Mouse (Mus musculus) heart, adult 2 months (tissue): Measurements from ENCODE around the gene Gsg1l. TPM values are rescaled to one million over a fixed set of nuclear protein-coding genes. Genes with fewer than 3 reads are reported as not detected.
A peak's percentile ranks its signal among the peaks of the same experiment; 100 is the strongest.

ENCODE experiments used
- DNase-seq, 2 experiments: peaks; one replicate each; pipeline ENCODE4 v3.0.0; 2021
- H3K27ac ChIP-seq: fragments of 200-600 bp; 2 replicates; pipeline ENCODE4 v1.8.1; 2022
- H3K27me3 ChIP-seq: fragments of 200-500 bp; 2 replicates; pipeline ENCODE4 v1.6.1; 2012; ENCODE audit warnings: mild to moderate bottlenecking, low read length, inconsistent platforms, mixed read lengths; ENCODE audit not compliant: control insufficient read depth, insufficient read depth
- H3K36me3 ChIP-seq: fragments of 200-500 bp; 2 replicates; pipeline ENCODE4 v1.6.1; 2012; ENCODE audit warnings: low read length, inconsistent platforms; ENCODE audit not compliant: control insufficient read depth, insufficient read depth
- H3K4me1 ChIP-seq: fragments of 200-500 bp; 2 replicates; pipeline ENCODE4 v1.6.1; 2011; ENCODE audit warnings: low read length; ENCODE audit not compliant: control insufficient read depth, insufficient read depth
- H3K4me3 ChIP-seq: fragments of 200-600 bp; 2 replicates; pipeline ENCODE4 v1.8.1; 2022
- H3K79me2 ChIP-seq: fragments of 200-500 bp; replicated peaks from 2 replicates; pipeline ENCODE4 v1.6.1; 2012; ENCODE audit warnings: mild to moderate bottlenecking, inconsistent platforms, low read length, moderate library complexity, mixed read lengths; ENCODE audit not compliant: control insufficient read depth, insufficient read depth
- H3K9ac ChIP-seq: fragments of 200-500 bp; 2 replicates; pipeline ENCODE4 v1.6.1; 2012; ENCODE audit warnings: low read depth, mild to moderate bottlenecking, control low read depth, inconsistent platforms, low read length, mixed read lengths
- CTCF ChIP-seq: fragments of 200-600 bp; IDR thresholded peaks from 2 replicates; pipeline ENCODE4 v1.8.1; 2022; ENCODE audit warnings: antibody characterized with exemption, mild to moderate bottlenecking, moderate library complexity
- EP300 ChIP-seq: fragments of 200-500 bp; IDR thresholded peaks from 2 replicates; pipeline ENCODE4 v1.6.1; 2011; ENCODE audit warnings: low read depth, low read length, control low read depth; ENCODE audit not compliant: insufficient read depth
- POLR2A ChIP-seq: fragments of 200-500 bp; IDR thresholded peaks from 2 replicates; pipeline ENCODE4 v1.6.1; 2011; ENCODE audit warnings: mild to moderate bottlenecking, low read depth, low read length, control low read depth; ENCODE audit not compliant: insufficient read depth
- WGBS: fragments of 180-500 bp; shearing (Covaris S2); methylation state at CpG from one replicate; pipeline ENCODE4 v1.1.7; 2018; 5-methylcytosine and 5-hydroxymethylcytosine counted together
- intact Hi-C: fragments of 180-260 bp; cut with DNase I; formaldehyde crosslinking; loops from one replicate; pipeline ENCODE4 v1.15.1; 2025
- polyA plus RNA-seq: library from polyadenylated mRNA; depleted of rRNA; stranded (reverse); fragments of >200 nt; gene quantifications from 2 replicates; pipeline ENCODE4 v1.2.3, GENCODE M21; 2012
- total RNA-seq, 2 experiments: library from RNA; stranded (reverse); gene quantifications; 2 replicates each; pipeline ENCODE4 v1.2.3; 2021

The Gsg1l gene
- total and polyA plus RNA-seq, 3 experiments = 10.5 to 12.6 (median 11.3) TPM

- Histone ChIP-seq H3K79me2 (no peaks in the 10 kb centered on the region), H3K27me3 (no peaks in the 10 kb centered on the region), H3K4me1 (peaks cover 3% of the 10 kb centered on the region; the same call in 1 of the 2 replicates), H3K27ac (no peak overlapping the region), H3K4me3 (no peak overlapping the region), H3K36me3 (no peaks in the 10 kb centered on the region), H3K9ac (no peak overlapping the region)
- TF ChIP-seq CTCF (no peak), EP300 (no peak), POLR2A (no peak)
- 44% methylated on average over 12 of the region's 12 CpGs for WGBS
- DNase-seq = no peak
- intact Hi-C loops = no loop called here
Measured at GRCm38 (mm10) chr7:125983902-125984841, 98.0 kb downstream of the Gsg1l start.

DNA sequence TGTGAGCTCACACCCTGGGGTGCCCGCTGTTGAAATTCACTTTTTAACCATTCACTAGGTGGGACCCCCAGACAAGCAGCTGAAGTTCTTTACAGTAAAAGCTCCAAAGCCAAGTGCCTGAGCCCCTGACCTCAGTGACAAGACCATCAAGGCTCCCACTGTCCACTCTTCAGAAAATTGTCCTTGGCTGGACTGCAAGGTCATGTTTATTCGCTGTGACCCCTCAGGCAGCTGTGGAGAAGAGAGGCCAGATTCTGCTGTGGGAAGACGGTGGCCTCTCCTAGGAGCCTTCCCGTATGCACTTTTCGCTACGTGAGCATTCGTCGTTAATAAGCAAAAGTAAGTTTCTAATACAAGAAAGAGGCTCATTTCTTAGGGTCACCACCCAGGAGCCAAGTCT lies 102.6 kb downstream of the Gsg1l start:
- Histone ChIP-seq H3K27me3 (no peaks in the 10 kb centered on the region), H3K36me3 (no peaks in the 10 kb centered on the region), H3K4me3 (no peak overlapping the region), H3K9ac (no peak overlapping the region), H3K4me1 (no peaks in the 10 kb centered on the region), H3K79me2 (no peaks in the 10 kb centered on the region), H3K27ac (no peak overlapping the region)
- TF ChIP-seq EP300 = no peak
- no peak for TF ChIP-seq POLR2A
- TF ChIP-seq CTCF = no peak
- no peak for DNase-seq
- intact Hi-C loops = no loop called here
- WGBS = 83% methylated on average over 8 of the region's 8 CpGs

GRCm38 (mm10) chr7:125976695-125977094 lies 105.5 kb downstream of the Gsg1l start:
- H3K36me3 ChIP-seq = no peaks in the 10 kb centered on the region
- WGBS = 88% methylated on average over 9 of the region's 9 CpGs
- H3K4me1 ChIP-seq = peaks cover 6% of the 10 kb centered on the region; the same call in 1 of the 2 replicates
- DNase-seq = no peak
- H3K27me3 ChIP-seq = no peaks in the 10 kb centered on the region
- no peak overlapping the region for H3K27ac ChIP-seq
- H3K79me2 ChIP-seq = no peaks in the 10 kb centered on the region
- H3K9ac ChIP-seq = no peak overlapping the region
- no peak overlapping the region for H3K4me3 ChIP-seq
- TF ChIP-seq CTCF = no peak
- TF ChIP-seq EP300 = no peak
- no peak for TF ChIP-seq POLR2A
- intact Hi-C loops = no loop called here

- H3K9ac ChIP-seq = no peak overlapping the region
- no peaks in the 10 kb centered on the region for H3K36me3 ChIP-seq
- H3K27me3 ChIP-seq = no peaks in the 10 kb centered on the region
- no peak for DNase-seq
- H3K4me3 ChIP-seq = no peak overlapping the region
- 80% methylated on average over 6 of the region's 6 CpGs for WGBS
- intact Hi-C loops = no loop called here
- TF ChIP-seq CTCF (no peak), EP300 (no peak), POLR2A (no peak)
- no peaks in the 10 kb centered on the region for H3K79me2 ChIP-seq
- H3K27ac ChIP-seq = no peak overlapping the region
- H3K4me1 ChIP-seq = peaks cover 6% of the 10 kb centered on the region; the same call in 1 of the 2 replicates
Measured at GRCm38 (mm10) chr7:125975414-125975813, 106.8 kb downstream of the Gsg1l start.

DNA sequence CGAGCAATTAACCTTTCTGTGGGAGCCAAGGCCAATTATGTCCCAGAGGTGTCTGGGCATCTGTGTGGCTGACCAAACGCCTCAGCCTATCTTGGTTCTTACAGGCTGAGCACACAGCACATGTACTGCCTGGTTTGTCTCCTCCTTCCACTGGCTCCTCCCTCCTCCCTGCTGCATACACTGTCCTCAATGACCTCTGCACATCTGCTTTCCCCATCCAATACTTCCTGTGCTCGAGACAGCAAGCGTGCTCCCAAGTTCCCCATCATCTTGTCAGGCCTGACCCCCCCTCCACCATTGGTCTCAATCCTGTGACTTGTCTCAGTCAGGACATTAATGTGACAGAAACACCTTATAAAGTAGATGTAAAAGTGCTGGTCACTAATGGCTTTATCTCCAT lies 108.3 kb downstream of the Gsg1l start:
- TF ChIP-seq POLR2A = 0 out of 2 replicates have a peak, but pooled peaks have one; percentile 30
- no peak for TF ChIP-seq CTCF
- Histone ChIP-seq H3K4me1 (peaks cover 6% of the 10 kb centered on the region), H3K9ac (no peak overlapping the region), H3K4me3 (no peak overlapping the region), H3K27me3 (no peaks in the 10 kb centered on the region), H3K27ac (peak overlapping the region; percentile 23; the same call in 1 of the 2 replicates), H3K79me2 (no peaks in the 10 kb centered on the region), H3K36me3 (no peaks in the 10 kb centered on the region)
- DNase-seq = no peak
- intact Hi-C loops = no loop called here
- WGBS = 36% methylated on average over 4 of the region's 4 CpGs

DNA sequence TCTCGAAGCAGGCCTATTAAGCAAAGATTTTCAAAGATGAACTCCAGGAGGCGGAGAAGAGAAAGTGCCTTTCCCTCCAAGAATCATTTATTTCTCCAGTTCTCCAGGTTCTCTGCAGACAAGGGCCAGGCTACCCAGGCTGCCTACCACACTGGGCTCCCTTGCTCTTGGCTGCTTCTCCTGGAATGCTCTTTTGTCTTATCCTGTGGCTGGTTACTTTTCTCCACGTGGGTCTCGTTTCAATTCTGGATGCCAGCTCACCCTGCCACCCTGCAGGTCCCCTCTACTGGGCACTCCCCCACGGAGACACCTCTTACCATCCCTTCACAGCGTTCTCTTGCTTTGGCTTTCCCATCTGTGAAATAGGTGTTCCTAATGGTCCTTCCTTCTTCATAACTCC lies 109.4 kb downstream of the Gsg1l start:
- intact Hi-C loops = no loop called here
- no peaks in the 10 kb centered on the region for H3K36me3 ChIP-seq
- H3K27ac ChIP-seq = peak overlapping the region; percentile 54
- no peak for DNase-seq
- no peak overlapping the region for H3K9ac ChIP-seq
- 50% methylated on average over 6 of the region's 6 CpGs for WGBS
- TF ChIP-seq CTCF (no peak), POLR2A (no peak), EP300 (no peak)
- H3K27me3 ChIP-seq = no peaks in the 10 kb centered on the region
- no peak overlapping the region for H3K4me3 ChIP-seq
- no peaks in the 10 kb centered on the region for H3K79me2 ChIP-seq
- H3K4me1 ChIP-seq = peaks cover 6% of the 10 kb centered on the region
